Mouse (Mus musculus): Measurements from ENCODE around the gene Bola2. TPM values are rescaled to one million over a fixed set of nuclear protein-coding genes. Genes with fewer than 3 reads are reported as not detected.

Bola2 gene
- polyA plus RNA-seq, 1 experiment, result 182 TPM

- WGBS, result 81% methylated on average over 3 of the region's 3 CpGs
- no peak for TF ChIP-seq POLR2A (IDR thresholded peaks at IDR 0.05; ENCODE audit: borderline replicate concordance, control insufficient read depth, low read depth, low read length)
- no peak for TF ChIP-seq CTCF (IDR thresholded peaks at IDR 0.05; ENCODE audit: control insufficient read depth, insufficient read depth, low read length)
- Histone ChIP-seq H3K4me1 (ENCODE audit: control insufficient read depth, insufficient read depth, low read length) (peaks cover 1% of the 10 kb centered on the region; the same call in 1 of the 2 replicates), H3K4me3 (replicated peaks; ENCODE audit: control insufficient read depth, low read depth, low read length) (no peak overlapping the region), H3K27ac (ENCODE audit: control insufficient read depth, insufficient read depth, low read depth, low read length, poor library complexity) (no peak overlapping the region)
These were observed 35.4 kb upstream of the Bola2 start for GRCm38 (mm10) chr7:126659771-126660170.

- H3K27ac ChIP-seq (ENCODE audit: control insufficient read depth, insufficient read depth, low read depth, low read length, poor library complexity), result no peak overlapping the region
- H3K4me3 ChIP-seq (replicated peaks; ENCODE audit: control insufficient read depth, low read depth, low read length), result no peak overlapping the region
- peaks cover 8% of the 10 kb centered on the region; the same call in 1 of the 2 replicates for H3K4me1 ChIP-seq (ENCODE audit: control insufficient read depth, insufficient read depth, low read length)
- 43% methylated on average over 8 of the region's 8 CpGs for WGBS
- TF ChIP-seq CTCF (IDR thresholded peaks at IDR 0.05; ENCODE audit: control insufficient read depth, insufficient read depth, low read length), result no peak
These were observed 31.6 kb upstream of the Bola2 start for GRCm38 (mm10) chr7:126663646-126664045.

- Histone ChIP-seq H3K4me3 (replicated peaks; ENCODE audit: control insufficient read depth, low read depth, low read length) (no peak overlapping the region), H3K27ac (ENCODE audit: control insufficient read depth, insufficient read depth, low read depth, low read length, poor library complexity) (no peak overlapping the region), H3K4me1 (ENCODE audit: control insufficient read depth, insufficient read depth, low read length) (peaks cover 8% of the 10 kb centered on the region; the same call in 1 of the 2 replicates)
- WGBS, result 89% methylated on average over 3 of the region's 3 CpGs
- no peak for TF ChIP-seq CTCF (IDR thresholded peaks at IDR 0.05; ENCODE audit: control insufficient read depth, insufficient read depth, low read length)
- no peak for TF ChIP-seq POLR2A (IDR thresholded peaks at IDR 0.05; ENCODE audit: borderline replicate concordance, control insufficient read depth, low read depth, low read length)
These were observed 29.9 kb upstream of the Bola2 start for GRCm38 (mm10) chr7:126665269-126665668.

- TF ChIP-seq CTCF (IDR thresholded peaks at IDR 0.05; ENCODE audit: control insufficient read depth, insufficient read depth, low read length) (no peak), POLR2A (IDR thresholded peaks at IDR 0.05; ENCODE audit: borderline replicate concordance, control insufficient read depth, low read depth, low read length) (no peak)
- Histone ChIP-seq H3K4me1 (ENCODE audit: control insufficient read depth, insufficient read depth, low read length) (peaks cover 8% of the 10 kb centered on the region; the same call in 1 of the 2 replicates), H3K27ac (ENCODE audit: control insufficient read depth, insufficient read depth, low read depth, low read length, poor library complexity) (peak overlapping the region; percentile 44; the same call in 1 of the 2 replicates), H3K4me3 (replicated peaks; ENCODE audit: control insufficient read depth, low read depth, low read length) (no peak overlapping the region)
- 54% methylated on average over 9 of the region's 9 CpGs for WGBS
These were observed 27.6 kb upstream of the Bola2 start for GRCm38 (mm10) chr7:126667495-126668090.

- H3K27ac ChIP-seq (ENCODE audit: control insufficient read depth, insufficient read depth, low read depth, low read length, poor library complexity), result peak overlapping the region; percentile 43; the same call in 1 of the 2 replicates
- WGBS, result 26% methylated on average over 5 of the region's 5 CpGs
- TF ChIP-seq POLR2A (IDR thresholded peaks at IDR 0.05; ENCODE audit: borderline replicate concordance, control insufficient read depth, low read depth, low read length) (no peak), CTCF (IDR thresholded peaks at IDR 0.05; ENCODE audit: control insufficient read depth, insufficient read depth, low read length) (no peak)
- peaks cover 8% of the 10 kb centered on the region; the same call in 1 of the 2 replicates for H3K4me1 ChIP-seq (ENCODE audit: control insufficient read depth, insufficient read depth, low read length)
- H3K4me3 ChIP-seq (replicated peaks; ENCODE audit: control insufficient read depth, low read depth, low read length), result no peak overlapping the region
These were observed 26.7 kb upstream of the Bola2 start for GRCm38 (mm10) chr7:126668452-126668851.

- TF ChIP-seq POLR2A (IDR thresholded peaks at IDR 0.05; ENCODE audit: borderline replicate concordance, control insufficient read depth, low read depth, low read length) (no peak), CTCF (IDR thresholded peaks at IDR 0.05; ENCODE audit: control insufficient read depth, insufficient read depth, low read length) (no peak)
- Histone ChIP-seq H3K4me3 (replicated peaks; ENCODE audit: control insufficient read depth, low read depth, low read length) (no peak overlapping the region), H3K4me1 (ENCODE audit: control insufficient read depth, insufficient read depth, low read length) (peaks cover 7% of the 10 kb centered on the region; the same call in 1 of the 2 replicates), H3K27ac (ENCODE audit: control insufficient read depth, insufficient read depth, low read depth, low read length, poor library complexity) (no peak overlapping the region)
- 73% methylated on average over 3 of the region's 3 CpGs for WGBS
These were observed 25.0 kb upstream of the Bola2 start for GRCm38 (mm10) chr7:126670152-126670551.

- H3K4me3 ChIP-seq (replicated peaks; ENCODE audit: control insufficient read depth, low read depth, low read length), result no peak overlapping the region
- TF ChIP-seq CTCF (IDR thresholded peaks at IDR 0.05; ENCODE audit: control insufficient read depth, insufficient read depth, low read length), result no peak
- no peak for TF ChIP-seq POLR2A (IDR thresholded peaks at IDR 0.05; ENCODE audit: borderline replicate concordance, control insufficient read depth, low read depth, low read length)
- H3K27ac ChIP-seq (ENCODE audit: control insufficient read depth, insufficient read depth, low read depth, low read length, poor library complexity), result no peak overlapping the region
- H3K4me1 ChIP-seq (ENCODE audit: control insufficient read depth, insufficient read depth, low read length), result peaks cover 9% of the 10 kb centered on the region; the same call in 1 of the 2 replicates
- 93% methylated on average over 9 of the region's 9 CpGs for WGBS
These were observed 23.1 kb upstream of the Bola2 start for GRCm38 (mm10) chr7:126672111-126672510.

- Histone ChIP-seq H3K4me1 (ENCODE audit: control insufficient read depth, insufficient read depth, low read length) (peaks cover 2% of the 10 kb centered on the region; the same call in 1 of the 2 replicates), H3K4me3 (replicated peaks; ENCODE audit: control insufficient read depth, low read depth, low read length) (no peak overlapping the region), H3K27ac (ENCODE audit: control insufficient read depth, insufficient read depth, low read depth, low read length, poor library complexity) (no peak overlapping the region)
- WGBS, result 80% methylated on average over 8 of the region's 8 CpGs
- TF ChIP-seq CTCF (IDR thresholded peaks at IDR 0.05; ENCODE audit: control insufficient read depth, insufficient read depth, low read length) (no peak), POLR2A (IDR thresholded peaks at IDR 0.05; ENCODE audit: borderline replicate concordance, control insufficient read depth, low read depth, low read length) (no peak)
These were observed 20.1 kb upstream of the Bola2 start for GRCm38 (mm10) chr7:126675104-126675503.

All from bone marrow, adult 2 months (tissue).